Mouse (Mus musculus) forebrain, embryonic 16.5 days (tissue): Measurements from ENCODE around the gene Mapk7. TPM values are rescaled to one million over a fixed set of nuclear protein-coding genes. Genes with fewer than 3 reads are reported as not detected.
A peak's percentile ranks its signal among the peaks of the same experiment; 100 is the strongest.

Source experiments
- ATAC-seq: fragments of 200-750 bp; cut with Nextera tagmentation; 2 replicates; pipeline ENCODE4 v1.8.0; 2017; ENCODE audit warnings: mild to moderate bottlenecking, moderate library complexity
- H3K27ac ChIP-seq: fragments of 300-500 bp; sonication (generic); 2 replicates; pipeline ENCODE4 v1.5.1; 2014; ENCODE audit warnings: low read length, control low read depth
- H3K27me3 ChIP-seq: fragments of 300-500 bp; sonication (generic); replicated peaks from 2 replicates; pipeline ENCODE4 v1.6.1; 2014; ENCODE audit warnings: low read length; ENCODE audit not compliant: control insufficient read depth, insufficient read depth
- H3K36me3 ChIP-seq: fragments of 300-500 bp; sonication (generic); 2 replicates; pipeline ENCODE4 v1.6.1; 2014; ENCODE audit not compliant: control insufficient read depth, insufficient read depth
- H3K4me1 ChIP-seq: fragments of 300-500 bp; sonication (generic); replicated peaks from 2 replicates; pipeline ENCODE4 v1.6.1; 2014; ENCODE audit warnings: low read length; ENCODE audit not compliant: control insufficient read depth, insufficient read depth
- H3K4me2 ChIP-seq: fragments of 300-500 bp; sonication (generic); 2 replicates; pipeline ENCODE4 v1.6.1; 2014; ENCODE audit warnings: mild to moderate bottlenecking, low read length, control low read depth
- H3K4me3 ChIP-seq: fragments of 300-500 bp; sonication (generic); replicated peaks from 2 replicates; pipeline ENCODE4 v1.5.1; 2014; ENCODE audit warnings: mild to moderate bottlenecking, low read length, control low read depth
- H3K9ac ChIP-seq: fragments of 300-500 bp; sonication (generic); replicated peaks from 2 replicates; pipeline ENCODE4 v1.6.1; 2014; ENCODE audit warnings: low read depth, low read length, control low read depth
- H3K9me3 ChIP-seq: fragments of 300-500 bp; sonication (generic); 2 replicates; pipeline ENCODE4 v1.6.1; 2016; ENCODE audit warnings: low read length; ENCODE audit not compliant: control insufficient read depth
- WGBS: fragments of 180-500 bp; shearing (Covaris S2); extraction: QIAGEN DNeasy Blood & Tissue Kit; methylation state at CpG from one replicate; pipeline ENCODE4 v1.1.7; 2014; 5-methylcytosine and 5-hydroxymethylcytosine counted together
- polyA plus RNA-seq: library from polyadenylated mRNA; unstranded; fragments of >200 nt; fragmentation: Nextera tagmentation; extraction: Ambion mirVana; gene quantifications from 2 replicates; pipeline ENCODE4 v1.2.1, GENCODE M21; 2015

Gene Mapk7
- 111 and 118 TPM in 2 replicates for polyA plus RNA-seq

GRCm38 (mm10) chr11:61494129-61494997 is at the start of gene Mapk7:
Mapk7 (minus strand) TSS chr11:61494406.
- WGBS: under 1% methylated on average over 60 of the region's 62 CpGs
- Histone ChIP-seq H3K36me3 (peaks cover 22% of the 10 kb centered on the region), H3K9ac (peak within 1 kb of the TSS; percentile 91), H3K27ac (peak within 1 kb of the TSS; percentile 92), H3K4me3 (peak within 1 kb of the TSS; percentile 57), H3K4me2 (peak within 1 kb of the TSS; percentile 89), H3K4me1 (peaks cover 26% of the 10 kb centered on the region), H3K27me3 (no peaks in the 10 kb centered on the region), H3K9me3 (no peaks in the 10 kb centered on the region)
- peak; percentile 98 for ATAC-seq

- ATAC-seq: no peak
Observed at GRCm38 (mm10) chr11:61541106-61541505, 46.9 kb upstream of the Mapk7 start.

GRCm38 (mm10) chr11:61540642-61541041 is 46.4 kb upstream of the Mapk7 start:
- Histone ChIP-seq H3K27ac (no peak overlapping the region), H3K9ac (no peak overlapping the region), H3K9me3 (no peaks in the 10 kb centered on the region), H3K4me1 (no peaks in the 10 kb centered on the region), H3K27me3 (no peaks in the 10 kb centered on the region), H3K4me2 (no peak overlapping the region), H3K36me3 (no peaks in the 10 kb centered on the region), H3K4me3 (no peak overlapping the region)
- WGBS: 78% methylated on average over 7 of the region's 7 CpGs
- no peak for ATAC-seq

More at GRCm38 (mm10) chr11:61541106-61541505, 46.9 kb upstream of the Mapk7 start:
- H3K36me3 ChIP-seq: no peaks in the 10 kb centered on the region
- H3K27me3 ChIP-seq: no peaks in the 10 kb centered on the region
- H3K9ac ChIP-seq: no peak overlapping the region
- H3K4me1 ChIP-seq: no peaks in the 10 kb centered on the region
- no peak overlapping the region for H3K4me2 ChIP-seq
- WGBS: 89% methylated on average over 2 of the region's 2 CpGs
- no peak overlapping the region for H3K27ac ChIP-seq
- no peak overlapping the region for H3K4me3 ChIP-seq
- H3K9me3 ChIP-seq: no peaks in the 10 kb centered on the region

- Histone ChIP-seq H3K27me3 (no peaks in the 10 kb centered on the region), H3K36me3 (no peaks in the 10 kb centered on the region), H3K4me3 (no peak overlapping the region), H3K27ac (no peak overlapping the region), H3K9me3 (no peaks in the 10 kb centered on the region), H3K9ac (no peak overlapping the region), H3K4me2 (no peak overlapping the region), H3K4me1 (no peaks in the 10 kb centered on the region)
- no peak for ATAC-seq
- 88% methylated on average over 3 of the region's 3 CpGs for WGBS
Observed at GRCm38 (mm10) chr11:61537362-61537761, 43.2 kb upstream of the Mapk7 start.

DNA sequence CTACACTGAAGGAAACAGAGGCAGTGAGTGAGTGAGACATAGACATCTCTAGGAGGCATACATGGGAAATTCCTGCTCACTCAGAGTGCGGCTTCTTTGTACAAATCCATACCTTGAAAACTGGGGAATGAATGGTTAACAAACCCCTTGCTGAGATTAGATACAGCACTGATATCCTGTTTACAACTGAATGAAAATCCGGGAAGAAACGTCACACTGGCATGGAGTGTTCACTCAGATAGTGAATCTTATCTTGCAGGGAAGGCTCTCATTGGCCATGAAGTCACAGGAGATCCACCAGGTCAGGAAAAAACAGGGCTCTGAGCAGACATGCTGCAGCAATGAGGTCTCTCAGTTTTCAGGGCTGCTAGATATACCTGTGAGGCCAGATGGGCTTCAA is 42.7 kb upstream of the Mapk7 start:
- Histone ChIP-seq H3K9me3 (no peaks in the 10 kb centered on the region), H3K36me3 (no peaks in the 10 kb centered on the region), H3K9ac (no peak overlapping the region), H3K4me2 (no peak overlapping the region), H3K27ac (no peak overlapping the region), H3K27me3 (no peaks in the 10 kb centered on the region), H3K4me1 (no peaks in the 10 kb centered on the region), H3K4me3 (no peak overlapping the region)
- WGBS: 71% methylated on average over 3 of the region's 3 CpGs
- no peak for ATAC-seq

DNA sequence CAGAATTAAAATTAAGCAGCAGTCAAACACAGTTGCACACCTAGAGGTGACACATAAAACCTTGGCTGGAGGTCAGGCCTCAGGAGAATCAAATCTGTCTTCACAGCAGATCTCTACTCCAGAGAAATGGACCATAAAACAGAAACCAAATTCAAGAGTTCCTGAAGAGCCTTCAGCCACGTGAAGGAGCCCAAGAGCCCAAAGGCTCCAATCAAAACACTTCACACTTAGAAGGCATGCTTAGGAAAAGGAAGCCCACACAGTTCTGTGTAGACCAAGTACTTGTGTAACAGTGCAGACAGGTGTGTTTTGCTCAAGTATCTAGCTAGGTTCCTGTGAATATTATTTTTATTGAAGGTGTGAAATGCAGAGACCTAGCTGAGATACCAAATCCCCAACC is 41.3 kb upstream of the Mapk7 start:
- no peaks in the 10 kb centered on the region for H3K9me3 ChIP-seq
- H3K27me3 ChIP-seq: no peaks in the 10 kb centered on the region
- H3K4me1 ChIP-seq: no peaks in the 10 kb centered on the region
- no peak overlapping the region for H3K27ac ChIP-seq
- H3K4me3 ChIP-seq: no peak overlapping the region
- WGBS: 67% methylated on average over 1 of the region's 1 CpGs
- ATAC-seq: no peak
- H3K36me3 ChIP-seq: no peaks in the 10 kb centered on the region
- no peak overlapping the region for H3K9ac ChIP-seq
- no peak overlapping the region for H3K4me2 ChIP-seq

DNA sequence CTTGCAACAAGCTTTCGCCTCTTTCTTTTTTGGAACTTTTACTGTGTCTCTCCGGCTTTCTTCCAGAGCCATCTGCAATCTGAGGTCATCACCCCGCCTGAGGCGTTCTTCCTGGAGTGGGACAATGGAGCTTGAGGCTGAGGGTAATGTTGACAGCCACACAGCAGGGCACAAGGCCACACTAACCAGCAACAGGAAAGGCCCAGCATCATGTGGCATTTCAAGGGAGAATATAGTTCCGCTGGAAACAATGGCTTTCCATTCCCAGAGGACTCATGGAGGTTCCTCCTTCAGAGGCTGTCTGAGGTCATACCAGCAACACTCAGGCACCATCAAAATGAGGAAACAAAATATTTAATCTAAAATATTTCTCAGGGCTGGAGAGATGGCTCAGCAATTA is 39.4 kb upstream of the Mapk7 start:
- Histone ChIP-seq H3K27me3 (no peaks in the 10 kb centered on the region), H3K9me3 (no peaks in the 10 kb centered on the region), H3K4me1 (no peaks in the 10 kb centered on the region), H3K36me3 (no peaks in the 10 kb centered on the region), H3K4me3 (no peak overlapping the region), H3K9ac (no peak overlapping the region), H3K4me2 (no peak overlapping the region), H3K27ac (no peak overlapping the region)
- no peak for ATAC-seq
- 89% methylated on average over 5 of the region's 5 CpGs for WGBS

GRCm38 (mm10) chr11:61532820-61533219 is 38.6 kb upstream of the Mapk7 start:
- no peak for ATAC-seq
- no peaks in the 10 kb centered on the region for H3K36me3 ChIP-seq
- 93% methylated on average over 2 of the region's 2 CpGs for WGBS
- H3K9me3 ChIP-seq: no peaks in the 10 kb centered on the region
- no peak overlapping the region for H3K4me2 ChIP-seq
- H3K27me3 ChIP-seq: no peaks in the 10 kb centered on the region
- H3K4me3 ChIP-seq: no peak overlapping the region
- H3K4me1 ChIP-seq: no peaks in the 10 kb centered on the region
- H3K9ac ChIP-seq: no peak overlapping the region
- no peak overlapping the region for H3K27ac ChIP-seq

- 30% methylated on average over 4 of the region's 4 CpGs for WGBS
- no peak overlapping the region for H3K9ac ChIP-seq
- no peaks in the 10 kb centered on the region for H3K9me3 ChIP-seq
- no peak overlapping the region for H3K4me3 ChIP-seq
- peak; percentile 70 for ATAC-seq
- H3K27me3 ChIP-seq: no peaks in the 10 kb centered on the region
- no peak overlapping the region for H3K4me2 ChIP-seq
- no peaks in the 10 kb centered on the region for H3K36me3 ChIP-seq
- no peaks in the 10 kb centered on the region; the same call in 1 of the 2 replicates for H3K4me1 ChIP-seq
- no peak overlapping the region for H3K27ac ChIP-seq
Observed at GRCm38 (mm10) chr11:61529268-61529713, 35.1 kb upstream of the Mapk7 start.
